Mouse (Mus musculus): ENCODE results near the gene Fam166a. TPM values are rescaled to one million over a fixed set of nuclear protein-coding genes. Genes with fewer than 3 reads are reported as not detected.

The Fam166a gene
- polyA plus RNA-seq, 1 experiment from 2014 or later = 1.1 TPM

DNA sequence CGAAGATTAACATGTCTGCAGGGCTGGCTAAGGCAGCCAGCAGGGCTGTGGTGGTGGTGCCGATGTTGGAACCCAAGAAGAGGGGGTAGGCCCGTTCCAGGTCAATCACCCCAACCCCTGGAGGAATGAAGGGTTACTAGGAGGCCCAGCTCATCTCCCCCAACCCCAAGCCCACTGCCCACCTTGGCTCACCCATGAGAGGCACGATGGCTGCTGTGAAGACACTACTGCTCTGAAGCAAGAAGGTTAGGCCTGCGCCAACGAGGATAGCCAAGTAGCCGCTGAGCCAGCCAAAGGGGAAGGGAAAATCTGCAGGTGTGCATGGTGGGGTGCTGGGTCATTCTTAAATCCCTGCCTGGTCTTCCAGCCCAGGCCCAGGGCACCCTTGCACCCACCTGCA is 12.0 kb downstream of the Fam166a start:
- no peaks in the 10 kb centered on the region for H3K9me3 ChIP-seq (replicated peaks; ENCODE audit: control insufficient read depth, low read length)
- H3K9ac ChIP-seq (ENCODE audit: low read length) = no peak overlapping the region
- WGBS = 89% methylated on average over 7 of the region's 7 CpGs
- no peak for DNase-seq (ENCODE audit: low spot score)
- H3K27me3 ChIP-seq (replicated peaks; ENCODE audit: control insufficient read depth, insufficient read depth, low read length) = no peaks in the 10 kb centered on the region
- no peak overlapping the region for H3K27ac ChIP-seq (ENCODE audit: low read depth, low read length)
- no peak overlapping the region for H3K4me2 ChIP-seq (ENCODE audit: low read length)
- peaks cover 2% of the 10 kb centered on the region; the same call in 1 of the 2 replicates for H3K4me1 ChIP-seq (ENCODE audit: control insufficient read depth, insufficient read depth, low read length)
- ATAC-seq = no peak
- no peaks in the 10 kb centered on the region for H3K36me3 ChIP-seq (ENCODE audit: control insufficient read depth, insufficient read depth, low read length)
- no peak overlapping the region for H3K4me3 ChIP-seq (ENCODE audit: low read depth, low read length)

DNA sequence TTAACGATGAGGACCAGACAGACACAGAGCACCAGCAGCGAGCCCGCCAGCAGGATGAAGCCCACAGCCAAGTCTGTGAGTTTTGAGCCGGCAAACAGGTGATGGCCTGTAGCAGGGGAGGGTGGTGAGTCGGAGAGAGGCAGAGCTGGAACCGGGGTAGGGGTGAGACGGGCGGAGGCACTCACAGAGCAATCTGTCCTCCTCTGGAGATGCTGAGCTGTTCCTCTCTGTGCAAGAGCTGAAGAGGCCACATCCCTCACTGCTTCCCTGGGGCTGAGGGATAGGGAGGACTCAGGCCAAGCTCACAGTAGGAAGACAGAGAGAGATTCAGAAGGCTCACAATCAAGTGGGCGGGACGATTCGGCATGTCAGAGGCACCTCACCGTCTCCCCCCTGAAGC is 12.5 kb downstream of the Fam166a start:
- Histone ChIP-seq H3K4me2 (ENCODE audit: low read length) (no peak overlapping the region), H3K27ac (ENCODE audit: low read depth, low read length) (no peak overlapping the region), H3K4me1 (ENCODE audit: control insufficient read depth, insufficient read depth, low read length) (no peaks in the 10 kb centered on the region), H3K9ac (ENCODE audit: low read length) (no peak overlapping the region), H3K9me3 (replicated peaks; ENCODE audit: control insufficient read depth, low read length) (no peaks in the 10 kb centered on the region), H3K27me3 (replicated peaks; ENCODE audit: control insufficient read depth, insufficient read depth, low read length) (no peaks in the 10 kb centered on the region), H3K4me3 (ENCODE audit: low read depth, low read length) (no peak overlapping the region), H3K36me3 (ENCODE audit: control insufficient read depth, insufficient read depth, low read length) (no peaks in the 10 kb centered on the region)
- 49% methylated on average over 12 of the region's 12 CpGs for whole genome bisulfite sequencing
- DNase-seq (ENCODE audit: low spot score) (no peak), ATAC-seq (no peak)

DNA sequence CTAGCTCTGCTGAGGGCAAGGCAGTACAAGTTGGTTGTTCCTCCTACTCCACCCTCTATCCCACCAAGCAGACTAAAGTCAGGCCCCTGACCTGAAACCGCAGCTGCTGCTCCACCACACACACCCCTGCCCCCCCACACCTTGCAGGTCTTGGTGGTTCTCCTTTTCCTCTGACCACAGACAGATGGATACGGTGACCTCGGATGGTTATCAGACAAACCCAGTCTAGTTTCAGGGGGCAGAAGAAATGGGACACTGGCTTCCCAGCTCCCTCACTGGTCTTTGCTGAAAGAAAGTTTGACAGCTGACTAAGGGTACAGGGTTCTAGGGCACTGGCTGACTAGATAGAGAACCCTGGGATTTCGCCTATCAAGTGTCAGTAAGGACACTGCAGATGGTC is 14.9 kb downstream of the Fam166a start:
- Histone ChIP-seq H3K9me3 (replicated peaks; ENCODE audit: control insufficient read depth, low read length) (no peaks in the 10 kb centered on the region), H3K36me3 (ENCODE audit: control insufficient read depth, insufficient read depth, low read length) (no peaks in the 10 kb centered on the region), H3K4me2 (ENCODE audit: low read length) (no peak overlapping the region), H3K27me3 (replicated peaks; ENCODE audit: control insufficient read depth, insufficient read depth, low read length) (no peaks in the 10 kb centered on the region), H3K27ac (ENCODE audit: low read depth, low read length) (no peak overlapping the region), H3K4me1 (ENCODE audit: control insufficient read depth, insufficient read depth, low read length) (no peaks in the 10 kb centered on the region), H3K9ac (ENCODE audit: low read length) (no peak overlapping the region), H3K4me3 (ENCODE audit: low read depth, low read length) (no peak overlapping the region)
- DNase-seq (ENCODE audit: low spot score) = no peak
- WGBS = 81% methylated on average over 4 of the region's 4 CpGs
- no peak for ATAC-seq

- Histone ChIP-seq H3K27ac (ENCODE audit: low read depth, low read length) (no peak within 1 kb of the TSS), H3K4me1 (ENCODE audit: control insufficient read depth, insufficient read depth, low read length) (no peaks in the 10 kb centered on the region), H3K4me3 (ENCODE audit: low read depth, low read length) (no peak within 1 kb of the TSS), H3K4me2 (ENCODE audit: low read length) (no peak within 1 kb of the TSS), H3K9me3 (replicated peaks; ENCODE audit: control insufficient read depth, low read length) (no peaks in the 10 kb centered on the region), H3K36me3 (ENCODE audit: control insufficient read depth, insufficient read depth, low read length) (no peaks in the 10 kb centered on the region), H3K9ac (ENCODE audit: low read length) (no peak within 1 kb of the TSS), H3K27me3 (replicated peaks; ENCODE audit: control insufficient read depth, insufficient read depth, low read length) (no peaks in the 10 kb centered on the region)
- WGBS = 90% methylated on average over 3 of the region's 3 CpGs
- ATAC-seq (no peak), DNase-seq (ENCODE audit: low spot score) (no peak)
Observed at GRCm38 (mm10) chr2:25234050-25234449, 15.5 kb downstream of the Fam166a start, which contains the start of gene Slc34a3. TSS of gene Slc34a3 (minus strand) at chr2:25234364.

GRCm38 (mm10) chr2:25234551-25235220 is 16.1 kb downstream of the Fam166a start:
- H3K4me2 ChIP-seq (ENCODE audit: low read length) = no peak overlapping the region
- H3K9ac ChIP-seq (ENCODE audit: low read length) = no peak overlapping the region
- no peaks in the 10 kb centered on the region for H3K27me3 ChIP-seq (replicated peaks; ENCODE audit: control insufficient read depth, insufficient read depth, low read length)
- 74% methylated on average over 5 of the region's 5 CpGs for WGBS
- no peak for ATAC-seq
- no peaks in the 10 kb centered on the region for H3K36me3 ChIP-seq (ENCODE audit: control insufficient read depth, insufficient read depth, low read length)
- no peaks in the 10 kb centered on the region for H3K4me1 ChIP-seq (ENCODE audit: control insufficient read depth, insufficient read depth, low read length)
- no peak overlapping the region for H3K27ac ChIP-seq (ENCODE audit: low read depth, low read length)
- H3K9me3 ChIP-seq (replicated peaks; ENCODE audit: control insufficient read depth, low read length) = no peaks in the 10 kb centered on the region
- H3K4me3 ChIP-seq (ENCODE audit: low read depth, low read length) = no peak overlapping the region
- no peak for DNase-seq (ENCODE audit: low spot score)

DNA sequence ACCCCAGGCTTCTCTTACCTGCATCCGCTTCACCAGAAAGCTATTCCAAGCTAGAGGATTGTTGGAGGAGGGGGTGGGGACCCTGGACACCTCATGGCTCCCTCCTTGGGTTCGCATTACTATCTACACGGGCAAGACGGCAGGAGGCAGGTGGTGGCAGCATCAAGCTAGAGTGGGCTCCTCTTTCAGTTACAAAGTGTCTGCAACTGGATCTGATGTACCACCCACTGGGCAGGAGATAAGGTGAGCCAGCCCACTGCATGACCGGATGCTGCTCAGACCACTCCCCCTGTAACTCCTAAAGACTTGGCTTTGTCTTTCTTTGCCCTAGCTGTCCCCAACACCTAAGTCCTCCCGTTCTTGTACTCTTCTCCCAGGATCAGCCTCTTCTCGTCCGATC is 18.1 kb downstream of the Fam166a start, which contains the start of gene Rnf224:
TSS of gene Rnf224 (minus strand) at position 174 of the 400 bp plus-strand sequence.
- no peaks in the 10 kb centered on the region for H3K36me3 ChIP-seq (ENCODE audit: control insufficient read depth, insufficient read depth, low read length)
- no peaks in the 10 kb centered on the region for H3K9me3 ChIP-seq (replicated peaks; ENCODE audit: control insufficient read depth, low read length)
- peaks cover 10% of the 10 kb centered on the region for H3K4me1 ChIP-seq (ENCODE audit: control insufficient read depth, insufficient read depth, low read length)
- H3K27me3 ChIP-seq (replicated peaks; ENCODE audit: control insufficient read depth, insufficient read depth, low read length) = no peaks in the 10 kb centered on the region
- ATAC-seq = no peak
- DNase-seq (ENCODE audit: low spot score) = no peak
- H3K4me3 ChIP-seq (ENCODE audit: low read depth, low read length) = no peak within 1 kb of the TSS
- no peak within 1 kb of the TSS for H3K9ac ChIP-seq (ENCODE audit: low read length)
- WGBS = 34% methylated on average over 8 of the region's 8 CpGs
- H3K4me2 ChIP-seq (ENCODE audit: low read length) = no peak within 1 kb of the TSS
- no peak within 1 kb of the TSS for H3K27ac ChIP-seq (ENCODE audit: low read depth, low read length)

GRCm38 (mm10) chr2:25237522-25237921 is 19.0 kb downstream of the Fam166a start:
- Histone ChIP-seq H3K4me2 (ENCODE audit: low read length) (no peak overlapping the region), H3K4me1 (ENCODE audit: control insufficient read depth, insufficient read depth, low read length) (peaks cover 13% of the 10 kb centered on the region), H3K27ac (ENCODE audit: low read depth, low read length) (no peak overlapping the region), H3K9ac (ENCODE audit: low read length) (no peak overlapping the region), H3K4me3 (ENCODE audit: low read depth, low read length) (no peak overlapping the region), H3K9me3 (replicated peaks; ENCODE audit: control insufficient read depth, low read length) (no peaks in the 10 kb centered on the region), H3K36me3 (ENCODE audit: control insufficient read depth, insufficient read depth, low read length) (no peaks in the 10 kb centered on the region), H3K27me3 (replicated peaks; ENCODE audit: control insufficient read depth, insufficient read depth, low read length) (no peaks in the 10 kb centered on the region)
- ATAC-seq (no peak), DNase-seq (ENCODE audit: low spot score) (no peak)
- WGBS = 64% methylated on average over 4 of the region's 4 CpGs

GRCm38 (mm10) chr2:25238106-25238505 is 19.6 kb downstream of the Fam166a start:
- peaks cover 15% of the 10 kb centered on the region for H3K4me1 ChIP-seq (ENCODE audit: control insufficient read depth, insufficient read depth, low read length)
- no peak overlapping the region for H3K27ac ChIP-seq (ENCODE audit: low read depth, low read length)
- H3K27me3 ChIP-seq (replicated peaks; ENCODE audit: control insufficient read depth, insufficient read depth, low read length) = no peaks in the 10 kb centered on the region
- H3K9ac ChIP-seq (ENCODE audit: low read length) = no peak overlapping the region
- no peaks in the 10 kb centered on the region for H3K36me3 ChIP-seq (ENCODE audit: control insufficient read depth, insufficient read depth, low read length)
- H3K4me3 ChIP-seq (ENCODE audit: low read depth, low read length) = no peak overlapping the region
- H3K9me3 ChIP-seq (replicated peaks; ENCODE audit: control insufficient read depth, low read length) = no peaks in the 10 kb centered on the region
- DNase-seq (ENCODE audit: low spot score) (no peak), ATAC-seq (no peak)
- no peak overlapping the region for H3K4me2 ChIP-seq (ENCODE audit: low read length)

DNA sequence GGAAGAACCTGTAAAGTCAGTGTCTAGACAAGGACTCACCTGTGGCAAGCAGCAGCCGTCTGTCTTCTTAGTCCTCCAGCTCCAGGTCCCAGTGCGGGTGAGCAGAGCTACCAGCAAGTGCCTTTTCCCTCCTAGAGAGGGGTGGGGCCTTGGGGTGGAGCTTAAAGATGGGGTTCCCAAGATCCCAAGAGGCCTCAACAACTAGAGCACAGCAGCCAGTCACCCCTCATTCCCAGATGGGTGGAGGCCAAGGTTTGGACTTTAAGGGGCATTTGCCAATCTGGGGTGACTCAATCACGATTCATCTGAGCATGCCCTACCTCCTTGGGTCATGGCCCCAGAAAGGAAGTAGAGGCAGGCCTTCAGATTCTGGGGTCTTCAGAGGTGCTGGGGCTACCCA is 21.2 kb downstream of the Fam166a start:
- Histone ChIP-seq H3K4me2 (ENCODE audit: low read length) (no peak overlapping the region), H3K9ac (ENCODE audit: low read length) (no peak overlapping the region), H3K9me3 (replicated peaks; ENCODE audit: control insufficient read depth, low read length) (no peaks in the 10 kb centered on the region), H3K4me3 (ENCODE audit: low read depth, low read length) (no peak overlapping the region), H3K27me3 (replicated peaks; ENCODE audit: control insufficient read depth, insufficient read depth, low read length) (no peaks in the 10 kb centered on the region), H3K36me3 (ENCODE audit: control insufficient read depth, insufficient read depth, low read length) (peaks cover 6% of the 10 kb centered on the region; the same call in 1 of the 2 replicates), H3K4me1 (ENCODE audit: control insufficient read depth, insufficient read depth, low read length) (peaks cover 15% of the 10 kb centered on the region), H3K27ac (ENCODE audit: low read depth, low read length) (no peak overlapping the region)
- DNase-seq (ENCODE audit: low spot score) (no peak), ATAC-seq (no peak)
- 93% methylated on average over 3 of the region's 3 CpGs for WGBS

Data from forebrain, embryonic 14.5 days (tissue).